Mouse (Mus musculus) stomach, postnatal 0 days (tissue): ENCODE results near the gene 1700020N15Rik.
"Not testable (repeated sequence)": the region's sequence is repeated elsewhere in the genome, so short reads cannot be mapped to it uniquely, and the experiment has no call there.

Experiments
- CTCF ChIP-seq: IDR thresholded peaks from 2 replicates; pipeline ENCODE4 v1.5.1; 2016; ENCODE audit warnings: antibody characterized with exemption, low read depth, mild to moderate bottlenecking, moderate library complexity
- EP300 ChIP-seq: optimal IDR thresholded peaks from 2 replicates; pipeline ENCODE3; 2016; ENCODE audit warnings: antibody characterized with exemption

DNA sequence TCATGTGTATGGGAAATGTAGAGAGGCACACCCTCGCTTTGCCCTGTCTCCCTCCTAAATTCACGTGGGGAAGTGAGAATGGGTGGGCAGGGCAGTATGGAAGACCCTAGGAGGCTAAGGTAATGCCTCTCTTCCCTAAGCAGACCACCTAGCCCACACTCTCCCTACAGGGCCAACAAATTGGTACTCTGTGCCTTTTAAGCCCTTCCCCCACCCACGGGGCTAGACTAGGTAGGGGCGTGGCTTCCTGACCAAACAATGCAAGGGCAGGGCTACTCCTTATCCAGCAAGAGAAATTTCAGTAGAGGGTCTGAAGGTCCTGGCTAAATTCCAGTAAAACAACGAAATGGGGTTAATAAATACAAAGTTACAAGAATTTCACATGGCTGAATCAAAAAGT lies at the start of gene 1700020N15Rik:
- TF ChIP-seq CTCF, EP300: not testable (repeated sequence)
